Mouse (Mus musculus): Measurements from ENCODE around the gene Tuba1c.

- no peak for TF ChIP-seq CTCF (IDR thresholded peaks at IDR 0.05; ENCODE audit: low read depth)
- TF ChIP-seq EP300 (IDR thresholded peaks at IDR 0.05; ENCODE audit: low read depth) = no peak
These were observed 15.2 kb downstream of the Tuba1c start for GRCm38 (mm10) chr15:99044854-99045253.

Data from liver, embryonic 14.5 days (tissue).